In genomic region chr2:165996130-165996529, GRCm38 (mm10) we compare ENCODE assay signal across 22 mouse cellular contexts. TPM values are rescaled to one million over a fixed set of nuclear protein-coding genes. Genes with fewer than 3 reads are reported as not detected.
A peak's percentile ranks its signal among the peaks of the same experiment; 100 is the strongest.
DNase-seq lines count a peak whose midpoint lies in the region; ATAC-seq lines count a peak whose summit lies in the region.
"Had no signal": no experiment of that assay in that cellular context is flagged by ENCODE, and none has a peak within 500 bp of the region (broad histone marks: within the 10 kb centered on the region; RNA-seq: fewer than 3 reads in every experiment).

No protein-coding gene starts in this region.

- peak; percentile 72 to 81 for DNase-seq in kidney, postnatal 36 days
- DNase-seq in left cerebral cortex, postnatal 36 days (ENCODE audit: low spot score in 2 of 2) = no peak
- no peak for DNase-seq in midbrain, embryonic 10.5 days (ENCODE audit: low spot score)
- no peak for DNase-seq in left cerebral cortex, adult 8-10 months (ENCODE audit: low spot score in 2 of 2)
- DNase-seq: adrenal gland, postnatal 25 days; cerebellum, adult 9-10 months; layer of hippocampus, postnatal 36 days; liver, embryonic 13.5 days; lung, postnatal 4 days; right cerebral cortex, adult 18-20 months; thymus, postnatal 25 days had no signal

- H3K4me3 ChIP-seq in megakaryocyte, embryonic 14.5 days (replicated peaks) = peak overlapping the region; percentile 53
- H3K4me3 ChIP-seq in kidney, embryonic 15.5 days (replicated peaks) = no peak overlapping the region
- H3K4me3 ChIP-seq in midbrain, embryonic 10.5 days = no peak overlapping the region
- H3K4me3 ChIP-seq: forebrain, embryonic 13.5 days; heart, embryonic 10.5 days; hindbrain, embryonic 15.5 days; intestine, embryonic 15.5 days; layer of hippocampus, adult 2 months; liver, embryonic 13.5 days; lung, embryonic 15.5 days; neural tube, embryonic 15.5 days had no signal

- no peaks in the 10 kb centered on the region for H3K27me3 ChIP-seq in megakaryocyte, embryonic 14.5 days (replicated peaks)
- H3K27me3 ChIP-seq in kidney, embryonic 15.5 days = no peaks in the 10 kb centered on the region
- no peaks in the 10 kb centered on the region for H3K27me3 ChIP-seq in midbrain, embryonic 10.5 days (ENCODE audit: low read depth, poor library complexity, severe bottlenecking)
- H3K27me3 ChIP-seq: forebrain, embryonic 13.5 days; hindbrain, embryonic 15.5 days; intestine, embryonic 15.5 days; lung, embryonic 15.5 days; neural tube, embryonic 15.5 days had no signal

- WGBS in kidney, embryonic 15.5 days = 67% methylated on average over 4 of the region's 4 CpGs
- 93% methylated on average over 4 of the region's 4 CpGs for WGBS in midbrain, embryonic 10.5 days

- peaks cover 85% of the 10 kb centered on the region for H3K4me1 ChIP-seq in megakaryocyte, embryonic 14.5 days
- peaks cover 75% of the 10 kb centered on the region for H3K4me1 ChIP-seq in kidney, embryonic 15.5 days
- peaks cover 51% of the 10 kb centered on the region for H3K4me1 ChIP-seq in midbrain, embryonic 10.5 days

- H3K4me2 ChIP-seq in kidney, embryonic 15.5 days = no peak overlapping the region
- H3K4me2 ChIP-seq: forebrain, embryonic 13.5 days; hindbrain, embryonic 15.5 days; intestine, embryonic 15.5 days; liver, embryonic 13.5 days; lung, embryonic 15.5 days; midbrain, embryonic 11.5 days; neural tube, embryonic 15.5 days had no signal

- H3K9me3 ChIP-seq in megakaryocyte, embryonic 14.5 days = no peaks in the 10 kb centered on the region
- H3K9me3 ChIP-seq in kidney, embryonic 15.5 days (replicated peaks) = no peaks in the 10 kb centered on the region
- peaks cover 3% of the 10 kb centered on the region; the same call in 1 of the 2 replicates for H3K9me3 ChIP-seq in midbrain, embryonic 10.5 days (replicated peaks)
- H3K9me3 ChIP-seq: forebrain, embryonic 13.5 days; heart, embryonic 10.5 days; hindbrain, embryonic 15.5 days; intestine, embryonic 15.5 days; liver, embryonic 13.5 days; lung, embryonic 15.5 days; neural tube, embryonic 15.5 days had no signal

- no peak for ATAC-seq in megakaryocyte, adult 5-6 weeks (ENCODE audit: poor library complexity, severe bottlenecking)
- ATAC-seq in kidney, embryonic 15.5 days (replicated peaks; ENCODE audit: low FRiP score) = no peak
- ATAC-seq: forebrain, embryonic 13.5 days; intestine, embryonic 15.5 days had no signal

- peak overlapping the region; percentile 63 for H3K27ac ChIP-seq in kidney, embryonic 15.5 days
- H3K27ac ChIP-seq in midbrain, embryonic 10.5 days (replicated peaks) = no peak overlapping the region
- H3K27ac ChIP-seq: forebrain, embryonic 13.5 days; heart, embryonic 10.5 days; hindbrain, embryonic 15.5 days; intestine, embryonic 15.5 days; layer of hippocampus, adult 2 months; liver, embryonic 13.5 days; lung, embryonic 15.5 days; neural tube, embryonic 15.5 days had no signal

- intact Hi-C loops in left cerebral cortex, postnatal 36 days (cut with DNase I) = no loop called here

- H3K36me3 ChIP-seq in megakaryocyte, embryonic 14.5 days (replicated peaks; ENCODE audit: low read length) = peaks cover 42% of the 10 kb centered on the region
- no peaks in the 10 kb centered on the region for H3K36me3 ChIP-seq in kidney, embryonic 15.5 days
- peaks cover 9% of the 10 kb centered on the region for H3K36me3 ChIP-seq in midbrain, embryonic 10.5 days
- H3K36me3 ChIP-seq: hindbrain, embryonic 15.5 days; intestine, embryonic 15.5 days; lung, embryonic 15.5 days; neural tube, embryonic 15.5 days had no signal

- no peak overlapping the region for H3K9ac ChIP-seq in kidney, embryonic 15.5 days
- H3K9ac ChIP-seq: forebrain, embryonic 13.5 days; hindbrain, embryonic 15.5 days; intestine, embryonic 15.5 days; liver, embryonic 13.5 days; lung, embryonic 15.5 days; neural tube, embryonic 15.5 days had no signal

RNA-seq across cellular contexts. Expression of gene Ncoa3, which starts 3.7 kb away (rescaled TPM):
- polyA plus RNA-seq in megakaryocyte, embryonic 14.5 days (2012; ENCODE audit: insufficient read depth, low replicate concordance) = 22.7 and 35.4 TPM in 2 replicates
- total RNA-seq in megakaryocyte, adult 5-6 weeks (2015) = 50.7 and 54.8 TPM in 2 replicates
- total RNA-seq in megakaryocyte, adult 5-6 weeks (2017) = 55.7 and 59.8 TPM in 2 replicates
- 17.4 and 19.2 TPM in 2 replicates for polyA plus RNA-seq in kidney, embryonic 15.5 days (2015; fragmentation: Nextera tagmentation; extraction: Ambion mirVana)
- 10 to 100 TPM; 27.9 to 36.6 TPM for total RNA-seq in left cerebral cortex, postnatal 36 days (2021)
- polyA plus RNA-seq in midbrain, embryonic 10.5 days (2016; fragmentation: Nextera tagmentation; extraction: Ambion mirVana) = 15.2 and 15.9 TPM in 2 replicates
- total RNA-seq in left cerebral cortex, adult 8-10 months (2022) = 10 to 100 TPM; 33.3 to 35.9 (median 34.5) TPM

Comparison
In these comparisons a context has a peak if more than half of its experiments do, and no peak if none do; other contexts are left out.
1. DNase-seq: peak in kidney, postnatal 36 days (2 of 2); none in left cerebral cortex, postnatal 36 days (0 of 2), midbrain, embryonic 10.5 days (single experiment) and left cerebral cortex, adult 8-10 months (0 of 2).